Mouse (Mus musculus) G1E (cell line): Measurements from ENCODE around the gene Samd8.

ENCODE experiments used
- CTCF ChIP-seq: IDR thresholded peaks from 2 replicates; pipeline ENCODE4 v1.5.1; 2012; ENCODE audit warnings: low read depth, low read length, inconsistent platforms, mixed read lengths
- GATA1 ChIP-seq: IDR thresholded peaks from 2 replicates; pipeline ENCODE4 v1.6.1; 2012; ENCODE audit warnings: borderline replicate concordance, low read length, inconsistent platforms, mixed read lengths
- GATA2 ChIP-seq: IDR thresholded peaks from 2 replicates; pipeline ENCODE4 v1.6.1; 2012; ENCODE audit warnings: low read depth, low read length, inconsistent platforms, borderline replicate concordance
- TAL1 ChIP-seq: conservative IDR thresholded peaks from 2 replicates; pipeline ENCODE4 v1.6.1; 2012; ENCODE audit warnings: low read depth, low read length, inconsistent platforms, mixed read lengths

- TF ChIP-seq GATA1 (no peak), CTCF (no peak), TAL1 (no peak), GATA2 (no peak)
Measured at GRCm38 (mm10) chr14:21744169-21744568, 6.2 kb upstream of the Samd8 start.
